Mouse (Mus musculus): Measurements from ENCODE around the gene Ubqlnl.

GRCm38 (mm10) chr7:104103913-104104756 is 46.2 kb downstream of the Ubqlnl start:
- no peak for TF ChIP-seq POLR2A (IDR thresholded peaks at IDR 0.05; ENCODE audit: insufficient read depth, low read length)
- TF ChIP-seq CTCF (IDR thresholded peaks at IDR 0.05; ENCODE audit: low read depth, low read length) = no peak

Data from ES-Bruce4 (cell line).